Mouse (Mus musculus) lung, adult 2 months (tissue): ENCODE measurements at regions not wholly inside any gene's neighbourhood (a gene's known extent, or its start where the extent isn't known, plus 50 kb on each side); places are given as distances from the start of the nearest gene placed in this dataset.

Experiments used
- CTCF ChIP-seq: fragments of 200-500 bp; IDR thresholded peaks from 2 replicates; pipeline ENCODE4 v1.5.1; 2011; ENCODE audit warnings: mild to moderate bottlenecking, low read length, control low read depth; ENCODE audit not compliant: insufficient read depth
- POLR2A ChIP-seq: fragments of 200-500 bp; IDR thresholded peaks from 2 replicates; pipeline ENCODE4 v1.6.1; 2011; ENCODE audit warnings: low read depth, mild to moderate bottlenecking, control low read depth, low read length, borderline replicate concordance; ENCODE audit errors: extremely low read depth

DNA sequence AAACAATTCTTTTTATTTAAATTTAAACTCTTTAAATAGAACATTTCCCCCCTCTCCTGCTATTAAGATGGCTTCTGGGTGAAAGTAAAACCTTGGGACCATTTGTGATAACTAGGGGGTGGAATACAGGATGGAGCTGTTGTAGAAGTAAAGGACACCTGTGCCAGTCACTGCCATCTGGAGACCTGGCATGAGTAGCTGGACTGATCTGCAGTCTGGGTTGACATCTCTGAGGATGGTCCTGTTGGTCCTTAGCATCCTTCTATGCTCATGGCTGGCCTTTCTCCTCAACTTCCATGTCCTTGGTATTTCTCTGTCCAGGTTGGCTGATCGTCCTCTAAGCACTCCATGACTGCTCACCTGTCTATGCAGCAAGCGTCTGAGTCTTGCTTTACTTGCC lies 58.3 kb downstream of the Gm815 start:
- TF ChIP-seq CTCF (no peak), POLR2A (no peak)
